8 mouse cellular contexts compared by ENCODE assay signal in the genomic region with DNA sequence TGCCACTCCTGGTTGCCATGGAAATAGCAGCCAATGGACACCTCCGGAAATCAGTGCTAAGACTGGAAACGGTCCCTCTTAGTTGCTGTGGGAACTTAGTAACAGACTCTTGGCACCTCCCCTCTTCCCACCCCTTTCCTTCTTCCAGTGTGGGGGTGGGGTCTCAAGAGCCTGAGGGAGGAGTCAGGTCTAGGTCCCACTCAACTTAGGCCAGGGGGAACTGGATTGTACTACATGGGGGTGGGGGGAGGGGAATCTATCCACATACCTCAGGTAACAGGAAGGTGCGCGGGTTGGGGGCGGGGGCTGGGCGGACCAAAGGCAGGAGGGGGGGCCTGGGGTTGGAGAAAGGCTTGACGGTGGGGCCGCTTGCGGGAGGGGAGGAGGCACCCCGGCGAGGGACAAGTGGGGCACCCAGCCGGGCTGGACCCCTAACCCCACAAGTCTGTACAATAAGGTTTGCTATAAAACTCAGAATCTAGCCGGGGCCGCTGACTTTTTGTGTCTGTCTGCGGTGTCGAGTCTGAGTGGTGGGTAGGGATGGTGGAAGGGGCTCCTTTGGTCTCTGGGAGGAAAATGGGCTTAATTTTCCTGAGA. TPM values are rescaled to one million over a fixed set of nuclear protein-coding genes. Genes with fewer than 3 reads are reported as not detected.
DNase-seq lines count a peak whose midpoint lies in the region; ATAC-seq and TF ChIP-seq lines count a peak whose summit lies in the region.

No protein-coding gene starts in this region.

- H3K9ac ChIP-seq in heart, adult 2 months (ENCODE audit: low read depth, low read length): peak overlapping the region; percentile 53
- H3K9ac ChIP-seq in limb, embryonic 12.5 days (replicated peaks): peak overlapping the region; percentile 86
- H3K9ac ChIP-seq in midbrain, embryonic 14.5 days (replicated peaks; ENCODE audit: low read length): peak overlapping the region; percentile 58; the same call in 1 of the 2 replicates

- peak; percentile 87 for ATAC-seq in limb, embryonic 12.5 days (ENCODE audit: insufficient number of reproducible peaks, insufficient read depth, low FRiP score, low TSS enrichment, low read depth)
- ATAC-seq in midbrain, embryonic 14.5 days (ENCODE audit: low FRiP score, low TSS enrichment): peak; percentile 82

- peak overlapping the region; percentile 77 for H3K4me3 ChIP-seq in embryonic facial prominence, embryonic 10.5 days
- H3K4me3 ChIP-seq in heart, adult 2 months: peak overlapping the region; percentile 93
- H3K4me3 ChIP-seq in kidney, adult 2 months (ENCODE audit: insufficient read depth, low read depth, low read length): peak overlapping the region; percentile 95
- H3K4me3 ChIP-seq in limb, embryonic 12.5 days (replicated peaks): peak overlapping the region; percentile 67
- H3K4me3 ChIP-seq in midbrain, embryonic 14.5 days (replicated peaks; ENCODE audit: low read depth, low read length): peak overlapping the region; percentile 38

- no peaks in the 10 kb centered on the region for H3K9me3 ChIP-seq in embryonic facial prominence, embryonic 10.5 days
- H3K9me3 ChIP-seq in limb, embryonic 12.5 days: no peaks in the 10 kb centered on the region
- no peaks in the 10 kb centered on the region for H3K9me3 ChIP-seq in midbrain, embryonic 14.5 days (ENCODE audit: control insufficient read depth, low read length)

- TF ChIP-seq POLR2A in heart, adult 2 months (IDR thresholded peaks at IDR 0.05; ENCODE audit: insufficient read depth, low read depth, low read length): peak; percentile 49
- no peak for TF ChIP-seq POLR2A in kidney, adult 2 months (IDR thresholded peaks at IDR 0.05; ENCODE audit: low read depth, low read length)

- H3K27ac ChIP-seq in embryonic facial prominence, embryonic 10.5 days (replicated peaks): peak overlapping the region; percentile 95
- peak overlapping the region; percentile 93 for H3K27ac ChIP-seq in heart, adult 2 months
- peak overlapping the region; percentile 83 for H3K27ac ChIP-seq in kidney, adult 2 months (ENCODE audit: insufficient read depth, low read depth, low read length)
- H3K27ac ChIP-seq in limb, embryonic 12.5 days: peak overlapping the region; percentile 96
- H3K27ac ChIP-seq in midbrain, embryonic 14.5 days (replicated peaks; ENCODE audit: low read depth, low read length): peak overlapping the region; percentile 71

- peaks cover 45% of the 10 kb centered on the region for H3K4me1 ChIP-seq in embryonic facial prominence, embryonic 10.5 days
- peaks cover 4% of the 10 kb centered on the region; the same call in 1 of the 2 replicates for H3K4me1 ChIP-seq in heart, adult 2 months (ENCODE audit: control insufficient read depth, insufficient read depth, low read length)
- peaks cover 6% of the 10 kb centered on the region; the same call in 1 of the 2 replicates for H3K4me1 ChIP-seq in kidney, adult 2 months (ENCODE audit: control insufficient read depth, insufficient read depth, low read length)
- peaks cover 35% of the 10 kb centered on the region for H3K4me1 ChIP-seq in limb, embryonic 12.5 days (replicated peaks)
- peaks cover 23% of the 10 kb centered on the region for H3K4me1 ChIP-seq in midbrain, embryonic 14.5 days (ENCODE audit: control insufficient read depth, insufficient read depth, low read length)

- TF ChIP-seq CTCF in heart, adult 2 months (IDR thresholded peaks at IDR 0.05): no peak
- TF ChIP-seq CTCF in kidney, adult 2 months (conservative IDR thresholded peaks at IDR 0.05; ENCODE audit: insufficient read depth, insufficient read length, low read depth, low read length): no peak

- H3K27me3 ChIP-seq in embryonic facial prominence, embryonic 10.5 days (replicated peaks; ENCODE audit: low read depth, poor library complexity, severe bottlenecking): no peaks in the 10 kb centered on the region
- no peaks in the 10 kb centered on the region for H3K27me3 ChIP-seq in heart, adult 2 months (ENCODE audit: control insufficient read depth, insufficient read depth, low read length)
- H3K27me3 ChIP-seq in kidney, adult 2 months (replicated peaks; ENCODE audit: control insufficient read depth, insufficient read depth, low read length): no peaks in the 10 kb centered on the region
- H3K27me3 ChIP-seq in limb, embryonic 12.5 days: no peaks in the 10 kb centered on the region
- H3K27me3 ChIP-seq in midbrain, embryonic 14.5 days (ENCODE audit: control insufficient read depth, insufficient read depth, low read length): no peaks in the 10 kb centered on the region

- WGBS in embryonic facial prominence, embryonic 10.5 days: under 1% methylated on average over 16 of the region's 16 CpGs
- 3% methylated on average over 16 of the region's 16 CpGs for WGBS in heart, adult 2 months
- 1% methylated on average over 16 of the region's 16 CpGs for WGBS in kidney, adult 2 months
- WGBS in limb, embryonic 12.5 days: under 1% methylated on average over 16 of the region's 16 CpGs
- WGBS in midbrain, embryonic 14.5 days: 2% methylated on average over 16 of the region's 16 CpGs

- peaks cover 45% of the 10 kb centered on the region for H3K36me3 ChIP-seq in embryonic facial prominence, embryonic 10.5 days (replicated peaks)
- no peaks in the 10 kb centered on the region for H3K36me3 ChIP-seq in heart, adult 2 months (ENCODE audit: control insufficient read depth, insufficient read depth, low read length)
- no peaks in the 10 kb centered on the region for H3K36me3 ChIP-seq in kidney, adult 2 months (ENCODE audit: control insufficient read depth, insufficient read depth, low read length)
- H3K36me3 ChIP-seq in limb, embryonic 12.5 days: peaks cover 45% of the 10 kb centered on the region
- peaks cover 45% of the 10 kb centered on the region for H3K36me3 ChIP-seq in midbrain, embryonic 14.5 days (ENCODE audit: control insufficient read depth, insufficient read depth, low read length)

- H3K4me2 ChIP-seq in limb, embryonic 12.5 days: peak overlapping the region; percentile 92
- H3K4me2 ChIP-seq in midbrain, embryonic 14.5 days (ENCODE audit: low read length): peak overlapping the region; percentile 64

- H3K79me2 ChIP-seq in heart, adult 2 months (replicated peaks; ENCODE audit: control insufficient read depth, insufficient read depth, low read length): no peaks in the 10 kb centered on the region

- intact Hi-C loops in heart, adult 2 months (cut with DNase I): loop anchor here (5.0 to 10.0 kb wide), 2 partner anchors 182 to 254 kb away; a partner anchor contains a TSS

- peak; percentile 72 for TF ChIP-seq EP300 in heart, adult 2 months (IDR thresholded peaks at IDR 0.05; ENCODE audit: insufficient read depth, low read depth, low read length)

- DNase-seq in 3T3-L1 (ENCODE audit: low read depth, low spot score): peak; percentile 98
- peak; percentile 97 for DNase-seq in adrenal gland, postnatal 14 days
- peak; percentile 91 for DNase-seq in embryonic facial prominence, embryonic 10.5 days (ENCODE audit: low spot score)
- DNase-seq in heart, adult 2 months: peak; percentile 94 to 95
- DNase-seq in kidney, adult 2 months: peak; percentile 99
- DNase-seq in midbrain, embryonic 14.5 days: peak; percentile 93
- peak; percentile 33 to 54 for DNase-seq in spleen, postnatal 14 days (ENCODE audit: low spot score in 2 of 2)

RNA-seq across cellular contexts. Expression of a gene that starts 0.5 kb away (rescaled TPM):
- total RNA-seq in adrenal gland, postnatal 14 days (2021): 28.1 and 28.3 TPM in 2 replicates
- 12.9 and 13.6 TPM in 2 replicates for polyA plus RNA-seq in embryonic facial prominence, embryonic 10.5 days (2016; fragmentation: Nextera tagmentation; extraction: Ambion mirVana)
- 10 to 100 TPM; 21.9 to 23.5 TPM for total RNA-seq in heart, adult 2 months (2021)
- 27.5 and 31.7 TPM in 2 replicates for polyA plus RNA-seq in heart, adult 2 months (2012; rRNA removed)
- polyA plus RNA-seq in kidney, adult 2 months (2012; rRNA removed): 28.2 and 34.6 TPM in 2 replicates
- polyA plus RNA-seq in limb, embryonic 12.5 days (2016; fragmentation: Nextera tagmentation; extraction: Ambion mirVana): 15.2 and 15.4 TPM in 2 replicates
- 2.9 and 3.4 TPM in 2 replicates for polyA plus RNA-seq in midbrain, embryonic 14.5 days (2014; fragmentation: Nextera tagmentation; extraction: Ambion mirVana)

RNA-seq across cellular contexts. Expression of a gene that starts 7.4 kb away (rescaled TPM):
- 37.7 and 46.2 TPM in 2 replicates for total RNA-seq in adrenal gland, postnatal 14 days (2021)
- 14.7 and 15.2 TPM in 2 replicates for polyA plus RNA-seq in embryonic facial prominence, embryonic 10.5 days (2016; fragmentation: Nextera tagmentation; extraction: Ambion mirVana)
- total RNA-seq in heart, adult 2 months (2021): 10 to 100 TPM; 16.3 to 18.5 TPM
- 7.1 and 8.6 TPM in 2 replicates for polyA plus RNA-seq in heart, adult 2 months (2012; rRNA removed)
- polyA plus RNA-seq in kidney, adult 2 months (2012; rRNA removed): 8.8 and 10.9 TPM in 2 replicates
- 24.7 and 25.2 TPM in 2 replicates for polyA plus RNA-seq in limb, embryonic 12.5 days (2016; fragmentation: Nextera tagmentation; extraction: Ambion mirVana)
- polyA plus RNA-seq in midbrain, embryonic 14.5 days (2014; fragmentation: Nextera tagmentation; extraction: Ambion mirVana): 24.0 and 27.3 TPM in 2 replicates

RNA-seq across cellular contexts. Expression of a gene that starts 16.3 kb away (rescaled TPM):
- total RNA-seq in adrenal gland, postnatal 14 days (2021): 0.38 and 0.44 TPM in 2 replicates
- polyA plus RNA-seq in embryonic facial prominence, embryonic 10.5 days (2016; fragmentation: Nextera tagmentation; extraction: Ambion mirVana): not detected in 2 replicates
- total RNA-seq in heart, adult 2 months (2021): 1 to 10 TPM; 1.6 to 2.6 TPM
- polyA plus RNA-seq in heart, adult 2 months (2012; rRNA removed): not detected in 2 replicates
- not detected in 2 replicates for polyA plus RNA-seq in kidney, adult 2 months (2012; rRNA removed)
- polyA plus RNA-seq in limb, embryonic 12.5 days (2016; fragmentation: Nextera tagmentation; extraction: Ambion mirVana): not detected in 2 replicates
- not detected in 2 replicates for polyA plus RNA-seq in midbrain, embryonic 14.5 days (2014; fragmentation: Nextera tagmentation; extraction: Ambion mirVana)

RNA-seq across cellular contexts. Expression of a gene that starts 24.8 kb away (rescaled TPM):
- total RNA-seq in adrenal gland, postnatal 14 days (2021): 12.8 and 14.5 TPM in 2 replicates
- 8.9 and 9.0 TPM in 2 replicates for polyA plus RNA-seq in embryonic facial prominence, embryonic 10.5 days (2016; fragmentation: Nextera tagmentation; extraction: Ambion mirVana)
- 1 to 10 TPM; 3.3 to 3.4 TPM for total RNA-seq in heart, adult 2 months (2021)
- polyA plus RNA-seq in heart, adult 2 months (2012; rRNA removed): 4.1 and 4.8 TPM in 2 replicates
- polyA plus RNA-seq in kidney, adult 2 months (2012; rRNA removed): 14.6 and 20.8 TPM in 2 replicates
- polyA plus RNA-seq in limb, embryonic 12.5 days (2016; fragmentation: Nextera tagmentation; extraction: Ambion mirVana): 9.0 and 10.5 TPM in 2 replicates
- 7.4 and 15.2 TPM in 2 replicates for polyA plus RNA-seq in midbrain, embryonic 14.5 days (2014; fragmentation: Nextera tagmentation; extraction: Ambion mirVana)

RNA-seq across cellular contexts. Expression of a gene that starts 31.3 kb away (rescaled TPM):
- total RNA-seq in adrenal gland, postnatal 14 days (2021): 38.0 and 69.3 TPM in 2 replicates
- polyA plus RNA-seq in embryonic facial prominence, embryonic 10.5 days (2016; fragmentation: Nextera tagmentation; extraction: Ambion mirVana): 6.8 and 8.0 TPM in 2 replicates
- total RNA-seq in heart, adult 2 months (2021): 10 to 100 TPM in 1 of 2 experiments, 1 to 10 TPM in 1; 9.8 to 12.9 TPM
- polyA plus RNA-seq in heart, adult 2 months (2012; rRNA removed): 37.0 and 45.0 TPM in 2 replicates
- polyA plus RNA-seq in kidney, adult 2 months (2012; rRNA removed): 45.0 and 49.3 TPM in 2 replicates
- polyA plus RNA-seq in limb, embryonic 12.5 days (2016; fragmentation: Nextera tagmentation; extraction: Ambion mirVana): 9.5 and 9.8 TPM in 2 replicates
- polyA plus RNA-seq in midbrain, embryonic 14.5 days (2014; fragmentation: Nextera tagmentation; extraction: Ambion mirVana): 6.0 and 7.1 TPM in 2 replicates

Comparison
In these comparisons a context has a peak if more than half of its experiments do, and no peak if none do; other contexts are left out.
1. Peak in every context shown above with its lines: DNase-seq, ATAC-seq, H3K4me3 ChIP-seq and H3K27ac ChIP-seq.
2. DNase-seq: peak in every context shown above with its lines; median percentile 99 in kidney, adult 2 months; 98 in 3T3-L1; 97 in adrenal gland, postnatal 14 days; 94 in heart, adult 2 months; 93 in midbrain, embryonic 14.5 days; 91 in embryonic facial prominence, embryonic 10.5 days; 44 in spleen, postnatal 14 days.
3. H3K4me3 ChIP-seq: peak in every context shown above with its lines; median percentile 95 in kidney, adult 2 months; 93 in heart, adult 2 months; 77 in embryonic facial prominence, embryonic 10.5 days; 67 in limb, embryonic 12.5 days; 38 in midbrain, embryonic 14.5 days.